Mouse (Mus musculus) midbrain, embryonic 11.5 days (tissue): ENCODE results near the gene Crhbp. TPM values are rescaled to one million over a fixed set of nuclear protein-coding genes. Genes with fewer than 3 reads are reported as not detected.

Experiments used
- ATAC-seq: fragments of 200-750 bp; cut with Nextera tagmentation; 2 replicates; pipeline ENCODE4 v1.8.0; 2017; ENCODE audit warnings: moderate TSS enrichment, moderate library complexity; ENCODE audit not compliant: low FRiP score
- DNase-seq: peaks from one replicate; pipeline ENCODE4 v3.0.0; 2015; ENCODE audit warnings: low spot score; ENCODE audit errors: missing footprints
- H3K27ac ChIP-seq: fragments of 300-500 bp; sonication (generic); 2 replicates; pipeline ENCODE4 v1.5.1; 2014; ENCODE audit warnings: low read depth, low read length
- H3K27me3 ChIP-seq: fragments of 300-500 bp; sonication (generic); 2 replicates; pipeline ENCODE4 v1.6.1; 2014; ENCODE audit warnings: mild to moderate bottlenecking, low read length, moderate library complexity, mixed read lengths; ENCODE audit not compliant: control insufficient read depth, insufficient read depth
- H3K36me3 ChIP-seq: fragments of 300-500 bp; sonication (generic); 2 replicates; pipeline ENCODE4 v1.6.1; 2014; ENCODE audit warnings: mild to moderate bottlenecking, low read length, moderate library complexity, mixed read lengths; ENCODE audit not compliant: control insufficient read depth, insufficient read depth
- H3K4me1 ChIP-seq: fragments of 300-500 bp; sonication (generic); 2 replicates; pipeline ENCODE4 v1.6.1; 2014; ENCODE audit warnings: low read length; ENCODE audit not compliant: control insufficient read depth, insufficient read depth
- H3K4me2 ChIP-seq: fragments of 300-500 bp; sonication (generic); 2 replicates; pipeline ENCODE4 v1.6.1; 2014; ENCODE audit warnings: mild to moderate bottlenecking, moderate library complexity
- H3K4me3 ChIP-seq: fragments of 300-500 bp; sonication (generic); 2 replicates; pipeline ENCODE4 v1.5.1; 2014; ENCODE audit warnings: low read depth, low read length
- H3K9ac ChIP-seq: fragments of 300-500 bp; sonication (generic); 2 replicates; pipeline ENCODE4 v1.6.1; 2014; ENCODE audit warnings: low read length
- H3K9me3 ChIP-seq: fragments of 300-500 bp; sonication (generic); 2 replicates; pipeline ENCODE4 v1.6.1; 2016; ENCODE audit warnings: low read length; ENCODE audit not compliant: control insufficient read depth
- WGBS: fragments of 180-500 bp; shearing (Covaris S2); extraction: QIAGEN DNeasy Blood & Tissue Kit; methylation state at CpG from one replicate; pipeline ENCODE4 v1.1.7; 2014; 5-methylcytosine and 5-hydroxymethylcytosine counted together
- polyA plus RNA-seq: library from polyadenylated mRNA; unstranded; fragments of >200 nt; fragmentation: Nextera tagmentation; extraction: Ambion mirVana; gene quantifications from 2 replicates; pipeline ENCODE4 v1.2.1, GENCODE M21; 2014

The Crhbp gene
- polyA plus RNA-seq, 1 experiment from 2014 or later, result 1.9 TPM

DNA sequence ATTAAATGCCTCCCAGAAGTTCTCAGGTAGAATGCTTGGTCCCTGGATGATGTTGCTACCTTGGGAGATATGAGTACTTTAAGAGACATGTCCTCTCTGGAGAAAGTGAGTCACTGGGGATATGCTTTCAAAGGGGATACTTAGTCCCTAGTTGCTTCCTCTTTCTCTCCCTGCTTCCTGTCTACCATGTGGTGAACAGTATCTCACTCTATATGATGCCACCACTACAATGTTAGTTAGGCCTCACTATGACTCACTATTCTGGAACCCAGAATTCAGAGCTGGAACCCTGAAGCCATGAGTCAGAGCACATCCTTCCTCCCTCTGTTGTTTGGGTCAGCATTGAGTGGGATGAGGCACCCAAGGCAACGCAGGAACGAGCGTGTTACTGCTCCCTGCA is 17.2 kb downstream of the Crhbp start:
- H3K9me3 ChIP-seq, result no peaks in the 10 kb centered on the region
- H3K4me1 ChIP-seq, result 0 out of 2 replicates have a peak, but pooled peaks cover 6% of the 10 kb centered on the region
- H3K27me3 ChIP-seq, result no peaks in the 10 kb centered on the region
- no peak overlapping the region for H3K27ac ChIP-seq
- DNase-seq (no peak), ATAC-seq (no peak)
- no peaks in the 10 kb centered on the region for H3K36me3 ChIP-seq
- no peak overlapping the region for H3K4me3 ChIP-seq
- H3K9ac ChIP-seq, result no peak overlapping the region
- no peak overlapping the region for H3K4me2 ChIP-seq
- 91% methylated on average over 3 of the region's 3 CpGs for WGBS

DNA sequence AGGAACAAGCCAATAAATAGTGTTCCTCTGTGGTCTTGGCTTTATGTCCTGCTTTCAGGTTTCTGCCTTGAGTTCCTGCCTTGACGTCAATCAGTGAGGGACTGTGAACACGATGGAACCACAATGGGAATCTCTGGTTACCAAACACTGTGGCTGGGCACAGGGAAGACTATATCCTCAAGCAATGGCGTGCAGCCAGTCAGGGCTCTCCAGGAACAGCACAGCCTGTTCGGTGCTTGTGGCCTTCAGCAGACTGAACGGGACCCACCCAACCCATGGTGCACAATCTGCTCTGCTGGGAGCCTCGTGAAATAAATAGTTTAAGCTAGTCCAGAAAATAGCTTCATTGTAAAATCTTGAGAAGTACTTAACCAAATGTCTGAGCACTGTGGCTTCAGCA is 18.3 kb downstream of the Crhbp start:
- no peak for DNase-seq
- Histone ChIP-seq H3K27ac (no peak overlapping the region), H3K36me3 (no peaks in the 10 kb centered on the region), H3K4me2 (no peak overlapping the region), H3K4me1 (0 out of 2 replicates have a peak, but pooled peaks cover 6% of the 10 kb centered on the region), H3K4me3 (no peak overlapping the region), H3K9me3 (no peaks in the 10 kb centered on the region), H3K27me3 (no peaks in the 10 kb centered on the region), H3K9ac (no peak overlapping the region)
- 88% methylated on average over 6 of the region's 6 CpGs for whole genome bisulfite sequencing
- no peak for ATAC-seq

DNA sequence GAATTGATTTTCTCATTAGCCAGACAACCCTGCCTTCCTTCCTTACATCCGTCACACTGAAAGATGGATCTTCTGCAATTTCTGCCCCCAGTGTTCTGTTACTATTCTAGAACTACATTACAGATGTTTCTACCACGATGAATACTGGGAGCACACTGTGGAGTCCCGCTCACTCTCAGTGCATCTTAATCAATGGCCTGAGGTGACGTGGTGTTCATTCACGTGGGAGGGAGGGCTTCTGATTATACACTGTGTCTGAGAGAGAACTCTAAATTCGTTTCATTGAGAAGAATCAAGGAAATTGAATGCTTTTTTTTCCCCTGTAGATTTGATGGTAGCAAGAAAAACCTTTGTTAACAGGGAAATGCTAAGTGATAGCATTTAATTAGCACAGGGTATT is 19.2 kb downstream of the Crhbp start:
- Histone ChIP-seq H3K9ac (no peak overlapping the region), H3K27me3 (no peaks in the 10 kb centered on the region), H3K4me1 (0 out of 2 replicates have a peak, but pooled peaks cover 6% of the 10 kb centered on the region), H3K9me3 (no peaks in the 10 kb centered on the region), H3K4me3 (no peak overlapping the region), H3K4me2 (no peak overlapping the region), H3K36me3 (no peaks in the 10 kb centered on the region), H3K27ac (no peak overlapping the region)
- DNase-seq (no peak), ATAC-seq (no peak)
- WGBS, result 54% methylated on average over 6 of the region's 6 CpGs

DNA sequence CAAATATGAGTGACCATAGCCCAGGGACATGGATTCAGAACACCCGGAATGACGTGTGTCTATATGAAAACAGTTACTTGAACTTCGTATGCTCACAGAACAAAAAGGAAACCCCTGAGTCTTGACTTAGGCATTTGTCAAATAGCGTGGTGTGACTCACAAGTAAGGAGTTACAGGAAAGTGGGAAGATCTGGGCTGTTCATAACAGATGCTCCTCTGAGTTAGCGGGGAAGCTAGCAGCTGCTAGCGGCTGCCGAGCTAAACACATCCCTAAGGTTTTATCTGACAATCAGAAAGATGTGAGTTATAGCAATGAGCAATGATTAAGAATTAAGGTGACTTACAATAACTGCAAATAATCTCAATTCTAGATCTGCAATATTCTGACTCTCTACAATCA is 19.8 kb downstream of the Crhbp start:
- no peak for DNase-seq
- Histone ChIP-seq H3K4me1 (0 out of 2 replicates have a peak, but pooled peaks cover 6% of the 10 kb centered on the region), H3K9ac (no peak overlapping the region), H3K4me2 (no peak overlapping the region), H3K36me3 (no peaks in the 10 kb centered on the region), H3K27ac (no peak overlapping the region), H3K9me3 (no peaks in the 10 kb centered on the region), H3K4me3 (no peak overlapping the region), H3K27me3 (no peaks in the 10 kb centered on the region)
- WGBS, result 92% methylated on average over 7 of the region's 7 CpGs
- ATAC-seq, result no peak

DNA sequence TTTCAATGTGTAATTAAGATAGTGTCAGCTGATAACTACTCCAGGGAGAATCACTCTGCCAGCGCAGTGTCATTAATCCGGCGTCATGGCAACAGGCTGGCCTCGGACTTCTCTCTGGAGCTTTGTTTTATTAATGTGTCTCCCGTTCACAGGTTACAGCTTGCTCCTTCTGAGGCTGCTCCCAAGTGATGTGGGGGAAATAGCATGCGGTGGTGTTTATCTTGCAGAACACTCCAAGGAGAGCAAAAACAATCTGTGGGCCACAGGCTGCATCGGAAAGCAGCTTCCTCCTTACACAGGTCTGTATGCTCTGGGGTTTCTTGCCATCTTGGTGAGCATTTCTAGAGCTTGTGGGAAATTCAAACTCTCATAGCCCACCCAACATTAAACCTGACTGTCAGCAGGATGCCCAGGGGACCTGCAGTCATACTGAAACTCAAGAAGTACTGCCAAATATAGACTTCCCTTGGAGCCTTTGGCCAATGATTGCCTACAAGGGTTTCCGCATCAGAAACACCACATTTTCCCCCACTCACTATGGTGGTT is 25.4 kb downstream of the Crhbp start:
- no peaks in the 10 kb centered on the region for H3K9me3 ChIP-seq
- no peak overlapping the region for H3K9ac ChIP-seq
- no peaks in the 10 kb centered on the region for H3K36me3 ChIP-seq
- peaks cover 16% of the 10 kb centered on the region for H3K4me1 ChIP-seq
- no peaks in the 10 kb centered on the region for H3K27me3 ChIP-seq
- peak; percentile 91 for DNase-seq
- H3K4me2 ChIP-seq, result no peak overlapping the region; the same call in 1 of the 2 replicates
- WGBS, result 22% methylated on average over 8 of the region's 8 CpGs
- peak overlapping the region; percentile 58 for H3K27ac ChIP-seq
- ATAC-seq, result peak; percentile 90
- H3K4me3 ChIP-seq, result no peak overlapping the region

DNA sequence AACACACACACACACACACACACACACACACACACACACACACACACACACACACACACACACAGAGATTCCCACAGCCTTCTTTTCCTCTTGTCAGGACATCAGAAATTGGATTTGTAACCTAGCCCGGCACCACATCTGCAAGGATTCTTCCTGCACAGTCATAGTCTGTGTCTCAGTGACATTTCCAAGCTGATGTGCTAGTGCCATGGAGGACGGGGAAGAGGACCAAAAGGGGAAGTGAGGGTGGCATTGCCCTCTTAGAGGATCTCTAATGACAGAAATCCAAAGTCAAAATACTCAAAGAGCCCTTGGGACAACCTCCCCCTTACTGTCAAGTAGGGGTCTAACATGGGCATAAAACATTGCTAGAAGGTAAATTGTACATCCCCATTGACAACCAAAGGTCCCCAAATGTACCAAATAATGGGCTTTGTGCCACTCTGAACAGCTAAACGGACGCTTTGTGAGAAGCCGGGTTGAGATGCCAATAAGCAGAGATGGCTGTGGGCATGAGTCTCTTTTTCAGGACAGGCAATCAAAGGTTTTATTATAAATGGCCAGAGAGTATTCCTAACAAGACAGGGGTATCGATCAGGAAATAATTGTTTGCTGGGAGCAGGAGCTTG is 26.0 kb downstream of the Crhbp start:
- Histone ChIP-seq H3K4me1 (peaks cover 16% of the 10 kb centered on the region), H3K9ac (no peak overlapping the region), H3K9me3 (no peaks in the 10 kb centered on the region), H3K4me2 (0 out of 2 replicates have a peak overlapping the region, but pooled peaks have one; percentile 4), H3K27ac (peak overlapping the region; percentile 44), H3K4me3 (no peak overlapping the region), H3K36me3 (no peaks in the 10 kb centered on the region), H3K27me3 (no peaks in the 10 kb centered on the region)
- no peak; the same call in 1 of the 2 replicates for ATAC-seq
- WGBS, result 39% methylated on average over 6 of the region's 6 CpGs
- peak; percentile 86 for DNase-seq

DNA sequence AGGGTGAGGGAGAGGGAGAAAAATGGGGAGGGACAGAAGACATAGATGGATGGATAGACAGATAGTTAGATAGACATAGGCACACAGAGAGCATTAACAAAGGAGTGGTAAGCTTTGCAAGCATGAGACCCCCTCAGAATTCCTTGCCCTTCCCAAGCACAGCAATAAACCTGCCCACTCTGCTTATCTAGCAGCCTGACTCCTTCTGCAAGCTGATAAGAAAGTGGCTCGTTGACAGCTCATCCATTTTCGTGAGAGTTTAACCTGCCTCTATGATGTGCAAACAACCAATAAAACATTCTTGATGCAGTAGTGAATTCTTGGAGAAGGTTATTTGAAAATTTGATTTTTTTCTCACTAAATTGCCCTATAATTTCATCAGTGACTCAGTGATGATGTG is 32.5 kb downstream of the Crhbp start:
- Histone ChIP-seq H3K36me3 (no peaks in the 10 kb centered on the region), H3K4me1 (no peaks in the 10 kb centered on the region), H3K9ac (no peak overlapping the region), H3K9me3 (no peaks in the 10 kb centered on the region), H3K27me3 (no peaks in the 10 kb centered on the region), H3K4me2 (no peak overlapping the region), H3K4me3 (no peak overlapping the region), H3K27ac (no peak overlapping the region)
- no peak for DNase-seq
- ATAC-seq, result no peak
- WGBS, result 66% methylated on average over 2 of the region's 2 CpGs

DNA sequence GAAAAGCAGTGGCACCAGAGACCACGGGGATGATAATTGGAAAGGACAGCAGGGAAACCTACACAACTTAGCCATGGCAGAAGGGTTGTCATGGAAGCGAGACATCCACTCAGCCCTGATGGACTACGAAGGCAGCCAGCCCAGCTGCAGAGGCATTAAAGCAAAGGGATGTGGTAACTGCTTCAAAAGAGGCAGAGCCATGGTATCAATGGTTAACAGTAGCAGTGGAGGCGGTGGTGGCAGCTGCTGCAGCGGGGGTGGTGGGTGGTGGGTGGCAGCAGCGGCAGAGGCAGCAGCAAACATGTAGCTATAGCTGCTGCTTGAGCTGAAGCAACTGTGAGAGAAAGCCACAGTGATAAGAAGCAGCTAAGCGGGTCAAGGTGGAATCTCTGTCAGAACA is 51.5 kb downstream of the Crhbp start:
- peaks cover 8% of the 10 kb centered on the region for H3K9me3 ChIP-seq
- WGBS, result 92% methylated on average over 7 of the region's 7 CpGs
- DNase-seq (peak; percentile 60), ATAC-seq (no peak)
- no peak overlapping the region for H3K27ac ChIP-seq
- no peaks in the 10 kb centered on the region for H3K27me3 ChIP-seq
- no peak overlapping the region for H3K4me3 ChIP-seq
- no peaks in the 10 kb centered on the region for H3K36me3 ChIP-seq
- no peak overlapping the region for H3K4me2 ChIP-seq
- H3K4me1 ChIP-seq, result no peaks in the 10 kb centered on the region
- no peak overlapping the region for H3K9ac ChIP-seq
